Mouse (Mus musculus) MEL (cell line): ENCODE results near the gene Smyd3. TPM values are rescaled to one million over a fixed set of nuclear protein-coding genes. Genes with fewer than 3 reads are reported as not detected.
A peak's percentile ranks its signal among the peaks of the same experiment; 100 is the strongest.

ENCODE experiments used
- DNase-seq: peaks from one replicate; pipeline ENCODE4 v3.0.0; 2011; ENCODE audit warnings: low read depth, low spot score
- H3K27ac ChIP-seq: 2 replicates; pipeline ENCODE4 v1.5.1; 2012; ENCODE audit warnings: low read depth, mild to moderate bottlenecking, control low read depth, low read length, moderate library complexity; ENCODE audit not compliant: control insufficient read depth
- H3K27me3 ChIP-seq, 2 experiments: fragments of 150-350 bp in 1 of 2; sonication (generic) in 1 of 2; 2 replicates each; pipeline ENCODE4 v1.6.1; 2012; ENCODE audit warnings: low read length in 2 of 2, mild to moderate bottlenecking in 2 of 2, improper control_type of control experiment in 1 of 2, moderate library complexity in 1 of 2; ENCODE audit not compliant: insufficient read depth in 2 of 2, control insufficient read depth in 1 of 2
- H3K36me3 ChIP-seq, 2 experiments: 2 replicates each; pipeline ENCODE4 v1.6.1; 2012 to 2014; ENCODE audit warnings: low read length in 2 of 2, improper control_type of control experiment in 1 of 2, inconsistent platforms in 1 of 2, mild to moderate bottlenecking in 1 of 2; ENCODE audit not compliant: insufficient read depth in 2 of 2, control insufficient read depth in 1 of 2
- H3K4me1 ChIP-seq, 2 experiments: fragments of 150-350 bp in 1 of 2; sonication (generic) in 1 of 2; 2 replicates each; pipeline ENCODE4 v1.6.1; 2012; ENCODE audit warnings: low read length in 2 of 2, improper control_type of control experiment in 1 of 2, mild to moderate bottlenecking in 1 of 2; ENCODE audit not compliant: insufficient read depth in 2 of 2, control insufficient read depth in 1 of 2
- H3K4me3 ChIP-seq, 2 experiments: fragments of 150-350 bp in 1 of 2; sonication (generic) in 1 of 2; 2 replicates each; pipeline ENCODE4 v1.5.1; 2012; ENCODE audit warnings: low read depth in 2 of 2, low read length in 2 of 2, mild to moderate bottlenecking in 2 of 2, moderate library complexity in 2 of 2, control low read depth in 1 of 2, improper control_type of control experiment in 1 of 2; ENCODE audit not compliant: control insufficient read depth in 1 of 2, insufficient read depth in 1 of 2
- H3K79me2 ChIP-seq: 2 replicates; pipeline ENCODE4 v1.6.1; 2012; ENCODE audit warnings: mild to moderate bottlenecking, low read length, moderate library complexity; ENCODE audit not compliant: control insufficient read depth, poor library complexity, insufficient read depth
- H3K9ac ChIP-seq: 2 replicates; pipeline ENCODE4 v1.6.1; 2012; ENCODE audit warnings: low read depth, mild to moderate bottlenecking, control low read depth, low read length, moderate library complexity; ENCODE audit not compliant: control insufficient read depth, poor library complexity, severe bottlenecking
- H3K9me3 ChIP-seq: fragments of 150-350 bp; sonication (generic); replicated peaks from 2 replicates; pipeline ENCODE4 v1.6.1; 2012; ENCODE audit warnings: mild to moderate bottlenecking, low read length, improper control_type of control experiment, moderate library complexity; ENCODE audit not compliant: insufficient read depth
- CHD2 ChIP-seq: IDR thresholded peaks from 2 replicates; pipeline ENCODE4 v1.6.1; 2011; ENCODE audit warnings: low read length, improper control_type of control experiment
- CTCF ChIP-seq, 3 experiments: IDR thresholded peaks in 2 of 3; conservative IDR thresholded peaks in 1 of 3; 2 replicates each; pipeline ENCODE4 v1.5.1; 2011 to 2012; ENCODE audit warnings: low read length in 3 of 3, low read depth in 2 of 3, mild to moderate bottlenecking in 2 of 3, improper control_type of control experiment in 1 of 3, inconsistent platforms in 1 of 3, mixed read lengths in 1 of 3, moderate library complexity in 1 of 3; ENCODE audit not compliant: control insufficient read depth in 1 of 3, insufficient read depth in 1 of 3, poor library complexity in 1 of 3, severe bottlenecking in 1 of 3
- E2F4 ChIP-seq: IDR thresholded peaks from 2 replicates; pipeline ENCODE4 v1.6.1; 2011; ENCODE audit warnings: low read depth, low read length, improper control_type of control experiment, borderline replicate concordance
- ELF1 ChIP-seq: IDR thresholded peaks from 2 replicates; pipeline ENCODE4 v1.6.1; 2014; ENCODE audit warnings: low read depth, mild to moderate bottlenecking, inconsistent platforms, low read length, improper control_type of control experiment, moderate library complexity
- ETS1 ChIP-seq: IDR thresholded peaks from 2 replicates; pipeline ENCODE4 v1.6.1; 2012; ENCODE audit warnings: low read depth, mild to moderate bottlenecking, inconsistent platforms, low read length, improper control_type of control experiment, moderate library complexity
- MAFK ChIP-seq: IDR thresholded peaks from 2 replicates; pipeline ENCODE4 v1.6.1; 2011; ENCODE audit warnings: low read depth, mild to moderate bottlenecking, low read length, improper control_type of control experiment, borderline replicate concordance
- MAX ChIP-seq: IDR thresholded peaks from 2 replicates; pipeline ENCODE4 v1.6.1; 2011; ENCODE audit warnings: low read length, improper control_type of control experiment
- MYC ChIP-seq: IDR thresholded peaks from 2 replicates; pipeline ENCODE4 v1.6.1; 2011; ENCODE audit warnings: low read depth, mild to moderate bottlenecking, low read length, improper control_type of control experiment, moderate library complexity
- NELFE ChIP-seq: IDR thresholded peaks from 2 replicates; pipeline ENCODE4 v1.6.1; 2011; ENCODE audit warnings: low read depth, low read length, improper control_type of control experiment
- NRF1 ChIP-seq: IDR thresholded peaks from 2 replicates; pipeline ENCODE4 v1.6.1; 2014; ENCODE audit warnings: low read depth, mild to moderate bottlenecking, inconsistent platforms, low read length, improper control_type of control experiment, moderate library complexity; ENCODE audit not compliant: poor library complexity, insufficient read depth, severe bottlenecking
- POLR2A ChIP-seq, 2 experiments: IDR thresholded peaks; 2 replicates each; pipeline ENCODE4 v1.6.1; 2011 to 2012; ENCODE audit warnings: low read length in 2 of 2, mild to moderate bottlenecking in 2 of 2, control low read depth in 1 of 2, improper control_type of control experiment in 1 of 2, low read depth in 1 of 2, moderate library complexity in 1 of 2; ENCODE audit not compliant: control insufficient read depth in 1 of 2, insufficient read depth in 1 of 2, poor library complexity in 1 of 2
- POLR2AphosphoS5 ChIP-seq: IDR thresholded peaks from 2 replicates; pipeline ENCODE4 v1.6.1; 2012; ENCODE audit warnings: low read depth, borderline replicate concordance, mild to moderate bottlenecking, inconsistent platforms, low read length, moderate library complexity, mixed read lengths
- RAD21 ChIP-seq: IDR thresholded peaks from 2 replicates; pipeline ENCODE4 v1.6.1; 2011; ENCODE audit warnings: mild to moderate bottlenecking, low read depth, low read length, improper control_type of control experiment
- RCOR1 ChIP-seq: IDR thresholded peaks from 2 replicates; pipeline ENCODE4 v1.6.1; 2012; ENCODE audit warnings: low read depth, mild to moderate bottlenecking, inconsistent platforms, low read length, improper control_type of control experiment
- SMC3 ChIP-seq: IDR thresholded peaks from 2 replicates; pipeline ENCODE4 v1.6.1; 2011; ENCODE audit warnings: low read depth, low read length, improper control_type of control experiment
- TAL1 ChIP-seq: IDR thresholded peaks from 2 replicates; pipeline ENCODE4 v1.6.1; 2012; ENCODE audit warnings: mild to moderate bottlenecking, inconsistent platforms, low read length, moderate library complexity, mixed read lengths
- TBP ChIP-seq: IDR thresholded peaks from 2 replicates; pipeline ENCODE4 v1.8.0; 2011; ENCODE audit warnings: low read depth, low read length, improper control_type of control experiment
- UBTF ChIP-seq: IDR thresholded peaks from 2 replicates; pipeline ENCODE4 v1.6.1; 2012; ENCODE audit warnings: low read depth, mild to moderate bottlenecking, inconsistent platforms, low read length, improper control_type of control experiment, moderate library complexity, borderline replicate concordance; ENCODE audit not compliant: insufficient read depth
- USF1 ChIP-seq: IDR thresholded peaks from 2 replicates; pipeline ENCODE4 v1.6.1; 2014; ENCODE audit warnings: low read depth, mild to moderate bottlenecking, inconsistent platforms, low read length, improper control_type of control experiment, moderate library complexity
- polyA plus RNA-seq, 2 experiments: library from polyadenylated mRNA; stranded (reverse) in 1 of 2; unstranded in 1 of 2; fragments of >175 nt in 1 of 2; fragments of >200 nt in 1 of 2; gene quantifications; 2 replicates each; pipeline versions ENCODE4 v1.2.1 to v1.2.4; 2012; ENCODE audit warnings: low replicate concordance in 2 of 2, low read depth in 1 of 2; ENCODE audit not compliant: insufficient read length in 2 of 2, insufficient read depth in 1 of 2, missing spikeins in 1 of 2
- total RNA-seq: library from RNA; depleted of rRNA; stranded (reverse); fragments of 300-350 nt; gene quantifications from 2 replicates; pipeline ENCODE4 v1.2.3, GENCODE M21; 2012

Gene Smyd3
- total and polyA plus RNA-seq, 3 experiments = 13.3 to 18.2 TPM; not detected in 1

- Histone ChIP-seq H3K27me3 (0 out of 4 replicates have a peak, but pooled peaks cover 0 to 2% of the 10 kb centered on the region in 2 experiments), H3K79me2 (no peaks in the 10 kb centered on the region), H3K27ac (no peak overlapping the region), H3K4me1 (no peaks in the 10 kb centered on the region), H3K36me3 (no peaks in the 10 kb centered on the region), H3K9ac (no peak overlapping the region), H3K9me3 (no peaks in the 10 kb centered on the region), H3K4me3 (no peak overlapping the region)
- DNase-seq = no peak
- TF ChIP-seq NRF1 = no peak
- TF ChIP-seq ELF1 = no peak
- no peak for TF ChIP-seq CHD2
- TF ChIP-seq E2F4 = no peak
- no peak for TF ChIP-seq TBP
- no peak for TF ChIP-seq MAFK
- TF ChIP-seq RCOR1 = no peak
Measured at GRCm38 (mm10) chr1:178933953-178934637, 583.7 kb downstream of the Smyd3 start.

GRCm38 (mm10) chr1:178929531-178929930 lies 588.3 kb downstream of the Smyd3 start:
- Histone ChIP-seq H3K27ac (no peak overlapping the region), H3K4me3 (no peak overlapping the region), H3K9ac (no peak overlapping the region), H3K4me1 (no peaks in the 10 kb centered on the region), H3K27me3 (no peaks in the 10 kb centered on the region), H3K79me2 (no peaks in the 10 kb centered on the region), H3K9me3 (no peaks in the 10 kb centered on the region), H3K36me3 (no peaks in the 10 kb centered on the region)
- no peak for DNase-seq
- TF ChIP-seq SMC3 (0 out of 2 replicates have a peak, but pooled peaks have one; percentile 3), MAX (no peak)

DNA sequence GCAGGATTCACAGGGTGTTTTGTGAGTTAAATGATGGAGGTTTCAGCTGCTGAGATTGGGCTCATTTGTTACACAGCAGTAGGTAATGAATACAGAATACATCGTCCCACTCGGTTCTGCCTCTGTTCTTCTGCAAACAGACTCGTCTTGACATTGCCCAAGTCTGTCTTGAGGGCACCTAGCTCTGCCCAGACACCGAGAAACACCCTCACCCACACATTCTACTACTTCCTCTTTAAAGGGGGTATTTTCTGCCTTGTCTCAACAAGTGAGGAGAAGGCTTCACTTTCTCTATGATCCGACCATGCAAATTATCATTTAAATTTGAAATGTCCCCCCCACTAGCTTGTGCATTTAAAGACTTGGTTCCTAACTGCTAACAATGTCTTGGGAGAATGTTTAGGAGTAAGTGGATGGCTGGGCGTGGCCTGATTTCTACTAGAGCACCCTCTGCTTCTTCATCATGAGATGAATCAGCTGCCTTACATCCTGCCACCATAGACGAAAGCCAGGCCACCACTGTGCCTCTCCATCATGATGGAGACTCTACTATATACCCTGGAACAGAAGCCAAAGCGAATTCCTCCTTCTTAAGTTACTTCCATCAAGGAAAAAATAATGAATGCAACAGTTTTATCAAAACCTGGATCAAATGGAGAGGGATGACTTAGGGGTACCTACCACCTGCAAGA lies 593.2 kb downstream of the Smyd3 start:
- H3K4me1 ChIP-seq = no peaks in the 10 kb centered on the region
- H3K36me3 ChIP-seq = no peaks in the 10 kb centered on the region
- H3K9me3 ChIP-seq = no peaks in the 10 kb centered on the region
- TF ChIP-seq ELF1 (no peak), USF1 (no peak), E2F4 (no peak), POLR2A (IDR thresholded peaks at IDR 0.05; ENCODE audit: control insufficient read depth in 1 of 2, insufficient read depth in 1 of 2, low read depth in 1 of 2, low read length in 2 of 2, poor library complexity in 1 of 2) (no peak), TAL1 (no peak), POLR2AphosphoS5 (no peak), RAD21 (no peak; the same call in 1 of the 2 replicates), UBTF (no peak), CHD2 (no peak), ETS1 (no peak), MYC (no peak), CTCF (IDR thresholded peaks at IDR 0.05 in 2 of 3, conservative IDR thresholded peaks at IDR 0.05 in 1 of 3; ENCODE audit: control insufficient read depth in 1 of 3, insufficient read depth in 1 of 3, low read depth in 2 of 3, low read length in 3 of 3, poor library complexity in 1 of 3, severe bottlenecking in 1 of 3) (no peak), NELFE (no peak), SMC3 (no peak)
- no peak overlapping the region for H3K9ac ChIP-seq
- H3K27ac ChIP-seq = no peak overlapping the region
- no peak overlapping the region for H3K4me3 ChIP-seq
- no peaks in the 10 kb centered on the region for H3K27me3 ChIP-seq
- DNase-seq = peak; percentile 23
- no peaks in the 10 kb centered on the region for H3K79me2 ChIP-seq
